Mouse (Mus musculus) heart, embryonic 12.5 days (tissue): ENCODE data around the gene Smtn. TPM values are rescaled to one million over a fixed set of nuclear protein-coding genes. Genes with fewer than 3 reads are reported as not detected.

Source experiments
- ATAC-seq: fragments of 200-750 bp; cut with Nextera tagmentation; 2 replicates; pipeline ENCODE4 v1.8.0; 2017; ENCODE audit warnings: moderate TSS enrichment, moderate library complexity; ENCODE audit not compliant: insufficient number of reproducible peaks, low FRiP score
- H3K27ac ChIP-seq: fragments of 300-500 bp; sonication (generic); 2 replicates; pipeline ENCODE4 v1.5.1; 2016; ENCODE audit warnings: mild to moderate bottlenecking, moderate library complexity; ENCODE audit not compliant: poor library complexity, severe bottlenecking
- H3K27me3 ChIP-seq: fragments of 300-500 bp; sonication (generic); replicated peaks from 2 replicates; pipeline ENCODE4 v1.6.1; 2016; ENCODE audit warnings: mild to moderate bottlenecking, moderate library complexity
- H3K36me3 ChIP-seq: fragments of 300-500 bp; sonication (generic); 2 replicates; pipeline ENCODE4 v1.6.1; 2016; ENCODE audit warnings: mild to moderate bottlenecking, moderate library complexity
- H3K4me1 ChIP-seq: fragments of 300-500 bp; sonication (generic); replicated peaks from 2 replicates; pipeline ENCODE4 v1.6.1; 2016; ENCODE audit warnings: mild to moderate bottlenecking
- H3K4me2 ChIP-seq: fragments of 300-500 bp; sonication (generic); 2 replicates; pipeline ENCODE4 v1.6.1; 2016; ENCODE audit warnings: mild to moderate bottlenecking, moderate library complexity
- H3K4me3 ChIP-seq: fragments of 300-500 bp; sonication (generic); 2 replicates; pipeline ENCODE4 v1.5.1; 2016; ENCODE audit warnings: mild to moderate bottlenecking
- H3K9ac ChIP-seq: fragments of 300-500 bp; sonication (generic); 2 replicates; pipeline ENCODE4 v1.6.1; 2016; ENCODE audit warnings: mild to moderate bottlenecking, moderate library complexity
- H3K9me3 ChIP-seq: fragments of 300-500 bp; sonication (generic); replicated peaks from 2 replicates; pipeline ENCODE4 v1.6.1; 2016; ENCODE audit warnings: mild to moderate bottlenecking, moderate library complexity
- WGBS: fragments of 180-500 bp; shearing (Covaris S2); methylation state at CpG from one replicate; pipeline ENCODE4 v1.1.7; 2016; 5-methylcytosine and 5-hydroxymethylcytosine counted together
- polyA plus RNA-seq: library from polyadenylated mRNA; unstranded; fragments of >200 nt; fragmentation: Nextera tagmentation; extraction: Ambion mirVana; gene quantifications from 2 replicates; pipeline ENCODE4 v1.2.1, GENCODE M21; 2016

Smtn gene
- polyA plus RNA-seq, 1 experiment from 2014 or later = 94.7 TPM

DNA sequence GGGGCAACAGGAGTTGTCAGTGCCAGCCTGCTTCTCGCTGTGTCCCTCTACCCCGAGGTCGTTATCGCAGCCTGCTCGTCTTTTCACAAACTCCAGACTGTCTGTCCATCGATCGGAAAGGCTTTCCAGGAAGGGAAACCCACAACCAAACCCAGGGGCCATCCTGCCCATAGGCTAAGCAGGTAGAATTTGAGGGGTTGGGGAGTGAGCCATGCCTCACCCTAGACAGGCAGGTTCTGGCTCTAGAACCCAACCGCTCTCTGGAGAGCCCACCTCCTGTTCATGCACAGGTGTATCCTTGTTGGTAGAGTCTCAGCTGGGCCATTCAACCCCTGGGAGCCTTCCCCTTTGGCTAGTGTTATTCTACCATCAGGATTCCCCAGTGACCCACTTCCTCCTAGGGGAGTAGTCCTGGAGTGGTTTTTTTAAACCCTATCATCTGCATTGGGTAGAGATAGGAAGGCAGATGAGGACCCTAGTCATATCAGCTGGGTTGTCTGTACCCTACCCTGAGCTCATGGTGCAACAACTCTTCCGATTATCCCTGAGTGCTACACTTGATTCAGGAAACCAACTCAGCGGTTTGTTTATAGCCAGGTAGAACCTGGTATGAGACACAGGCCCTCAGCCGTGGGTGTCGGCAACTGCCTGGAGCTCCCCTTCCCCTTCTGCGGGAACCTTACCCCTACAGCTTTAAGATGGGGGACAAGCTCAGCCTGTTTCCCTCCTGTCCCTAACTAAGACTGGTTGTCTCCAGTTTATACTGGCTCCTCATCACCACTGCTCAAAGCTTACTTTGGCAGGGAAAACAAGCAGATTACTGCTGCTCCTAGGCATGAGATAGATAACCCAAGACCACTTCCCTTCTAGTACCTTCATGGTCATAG lies 22.3 kb downstream of the Smtn start:
- Histone ChIP-seq H3K9ac (peak overlapping the region; percentile 52; the same call in 1 of the 2 replicates), H3K27me3 (no peaks in the 10 kb centered on the region), H3K4me3 (peak overlapping the region; percentile 31), H3K4me1 (peaks cover 62% of the 10 kb centered on the region), H3K36me3 (peaks cover 47% of the 10 kb centered on the region), H3K9me3 (no peaks in the 10 kb centered on the region), H3K4me2 (peak overlapping the region; percentile 73), H3K27ac (no peak overlapping the region)
- ATAC-seq = no peak
- 44% methylated on average over 13 of the region's 13 CpGs for WGBS

GRCm38 (mm10) chr11:3516859-3517845 lies 23.3 kb downstream of the Smtn start:
- Histone ChIP-seq H3K36me3 (peaks cover 37% of the 10 kb centered on the region), H3K4me3 (peak overlapping the region; percentile 31), H3K27ac (no peak overlapping the region), H3K4me1 (peaks cover 62% of the 10 kb centered on the region), H3K9ac (peak overlapping the region; percentile 52), H3K4me2 (peak overlapping the region; percentile 73), H3K9me3 (no peaks in the 10 kb centered on the region), H3K27me3 (no peaks in the 10 kb centered on the region)
- 3% methylated on average over 50 of the region's 50 CpGs for WGBS
- peak; percentile 18; the same call in 1 of the 2 replicates for ATAC-seq

DNA sequence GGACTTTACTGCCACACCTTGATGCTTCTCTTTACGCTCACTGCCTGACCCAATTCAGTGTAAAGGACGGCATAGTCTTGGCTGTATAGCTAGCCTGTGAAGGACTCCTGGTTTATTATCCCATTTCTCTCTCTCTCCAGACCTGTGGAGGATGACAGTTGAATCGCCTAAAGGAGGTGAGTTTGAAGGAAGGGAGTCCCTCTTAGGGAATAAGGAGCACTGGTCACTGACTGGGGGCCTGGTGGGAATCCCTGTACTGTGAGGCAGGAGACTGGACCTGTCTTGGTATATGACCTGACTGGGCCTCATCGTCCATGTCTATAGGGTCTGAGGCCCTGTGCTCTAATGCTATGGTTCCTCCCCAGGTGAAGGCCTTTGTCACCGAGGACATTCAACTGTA lies 24.3 kb downstream of the Smtn start:
- 0 out of 2 replicates have a peak overlapping the region, but pooled peaks have one; percentile 76 for H3K9ac ChIP-seq
- WGBS = 79% methylated on average over 5 of the region's 5 CpGs

GRCm38 (mm10) chr11:3515637-3516036 lies 24.8 kb downstream of the Smtn start:
- H3K9ac ChIP-seq = peak overlapping the region; percentile 76
- peaks cover 22% of the 10 kb centered on the region for H3K36me3 ChIP-seq
- peaks cover 54% of the 10 kb centered on the region for H3K4me1 ChIP-seq
- peak overlapping the region; percentile 72 for H3K4me2 ChIP-seq
- H3K4me3 ChIP-seq = peak overlapping the region; percentile 54; the same call in 1 of the 2 replicates
- H3K9me3 ChIP-seq = no peaks in the 10 kb centered on the region
- no peak for ATAC-seq
- H3K27me3 ChIP-seq = no peaks in the 10 kb centered on the region
- no peak overlapping the region for H3K27ac ChIP-seq
- WGBS = 76% methylated on average over 4 of the region's 4 CpGs

More for the DNA sequence above, 24.3 kb downstream of the Smtn start:
- ATAC-seq = no peak
- Histone ChIP-seq H3K27me3 (no peaks in the 10 kb centered on the region), H3K4me2 (peak overlapping the region; percentile 72), H3K4me1 (peaks cover 59% of the 10 kb centered on the region), H3K27ac (no peak overlapping the region), H3K9me3 (no peaks in the 10 kb centered on the region), H3K36me3 (peaks cover 27% of the 10 kb centered on the region), H3K4me3 (no peak overlapping the region)

- Histone ChIP-seq H3K36me3 (peaks cover 18% of the 10 kb centered on the region), H3K4me1 (peaks cover 53% of the 10 kb centered on the region), H3K27ac (peak overlapping the region; percentile 27; the same call in 1 of the 2 replicates), H3K4me3 (peak overlapping the region; percentile 54), H3K9me3 (no peaks in the 10 kb centered on the region), H3K9ac (peak overlapping the region; percentile 76), H3K27me3 (no peaks in the 10 kb centered on the region), H3K4me2 (peak overlapping the region; percentile 72)
- no peak for ATAC-seq
- 8% methylated on average over 4 of the region's 4 CpGs for WGBS
These were observed 25.2 kb downstream of the Smtn start for GRCm38 (mm10) chr11:3515216-3515615.

DNA sequence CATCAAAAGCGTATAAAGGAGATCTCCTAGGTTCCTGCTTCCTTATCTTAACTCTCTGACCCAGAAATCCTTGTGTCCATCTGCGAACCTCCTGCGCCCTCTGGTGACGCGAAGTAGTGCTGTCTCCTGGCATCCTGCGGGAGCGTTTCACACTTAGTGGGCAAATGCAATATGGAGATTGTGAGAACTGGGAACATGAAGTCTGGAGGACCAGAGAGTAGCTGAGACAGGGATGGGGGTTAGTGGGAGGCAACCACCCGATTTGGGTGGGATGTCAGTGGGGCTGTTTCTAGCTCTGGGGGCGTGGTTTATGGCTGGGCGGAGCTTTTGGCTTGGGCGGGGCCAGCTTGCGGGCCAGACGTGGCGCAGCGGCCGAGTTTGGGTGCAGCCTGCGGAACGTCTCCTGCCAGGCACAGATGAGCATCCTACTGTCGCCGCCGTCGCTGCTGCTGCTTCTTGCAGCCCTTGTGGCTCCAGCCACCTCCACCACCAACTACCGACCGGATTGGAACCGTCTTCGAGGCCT lies 25.8 kb downstream of the Smtn start, which contains the start of gene Selenom:
Gene Selenom (plus strand): TSS at position 156 of the 526 bp plus-strand sequence.
- no peaks in the 10 kb centered on the region for H3K27me3 ChIP-seq
- WGBS = under 1% methylated on average over 26 of the region's 26 CpGs
- peak within 1 kb of the TSS; percentile 76 for H3K9ac ChIP-seq
- H3K4me3 ChIP-seq = peak within 1 kb of the TSS; percentile 54
- H3K4me1 ChIP-seq = peaks cover 50% of the 10 kb centered on the region
- peak; percentile 65 for ATAC-seq
- peak within 1 kb of the TSS; percentile 72 for H3K4me2 ChIP-seq
- no peaks in the 10 kb centered on the region for H3K9me3 ChIP-seq
- H3K36me3 ChIP-seq = peaks cover 12% of the 10 kb centered on the region
- H3K27ac ChIP-seq = peak within 1 kb of the TSS; percentile 27

DNA sequence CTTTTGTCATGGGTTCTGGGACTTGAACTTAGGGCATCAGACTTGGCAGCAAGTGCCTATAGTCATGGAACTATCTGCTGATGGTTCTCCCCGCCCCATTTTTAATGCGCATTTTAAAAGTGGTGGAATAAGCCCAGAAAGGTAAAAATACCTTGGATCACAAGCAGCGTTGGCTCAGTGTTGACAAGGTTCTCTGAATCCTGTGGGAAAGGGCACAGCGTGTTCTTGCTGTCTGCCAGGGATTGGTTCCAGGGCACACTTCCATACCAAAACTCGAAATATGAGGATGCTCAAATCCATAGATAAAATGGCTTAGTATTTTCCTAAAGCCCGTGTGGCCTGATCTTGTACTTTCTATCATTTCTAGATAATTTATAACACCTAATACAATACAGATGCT lies 27.1 kb downstream of the Smtn start:
- H3K4me1 ChIP-seq = peaks cover 57% of the 10 kb centered on the region
- ATAC-seq = no peak
- no peak overlapping the region for H3K9ac ChIP-seq
- 81% methylated on average over 6 of the region's 6 CpGs for WGBS
- no peak overlapping the region for H3K4me2 ChIP-seq
- H3K27ac ChIP-seq = no peak overlapping the region
- no peaks in the 10 kb centered on the region for H3K9me3 ChIP-seq
- H3K27me3 ChIP-seq = no peaks in the 10 kb centered on the region
- no peak overlapping the region for H3K4me3 ChIP-seq
- no peaks in the 10 kb centered on the region for H3K36me3 ChIP-seq

- H3K4me1 ChIP-seq = peaks cover 37% of the 10 kb centered on the region
- no peaks in the 10 kb centered on the region for H3K27me3 ChIP-seq
- H3K4me3 ChIP-seq = no peak overlapping the region
- H3K4me2 ChIP-seq = no peak overlapping the region
- H3K9ac ChIP-seq = no peak overlapping the region
- H3K36me3 ChIP-seq = no peaks in the 10 kb centered on the region
- no peaks in the 10 kb centered on the region for H3K9me3 ChIP-seq
- ATAC-seq = no peak
- 80% methylated on average over 2 of the region's 2 CpGs for WGBS
- H3K27ac ChIP-seq = no peak overlapping the region
These were observed 30.1 kb downstream of the Smtn start for GRCm38 (mm10) chr11:3510321-3510720.

- Histone ChIP-seq H3K4me1 (peaks cover 38% of the 10 kb centered on the region), H3K36me3 (no peaks in the 10 kb centered on the region), H3K27ac (peak overlapping the region; percentile 90), H3K4me2 (peak overlapping the region; percentile 17; the same call in 1 of the 2 replicates), H3K9me3 (no peaks in the 10 kb centered on the region), H3K4me3 (no peak overlapping the region), H3K9ac (no peak overlapping the region), H3K27me3 (no peaks in the 10 kb centered on the region)
- WGBS = 44% methylated on average over 8 of the region's 8 CpGs
- ATAC-seq = peak; percentile 49; the same call in 1 of the 2 replicates
These were observed 31.0 kb downstream of the Smtn start for GRCm38 (mm10) chr11:3509181-3510085.

DNA sequence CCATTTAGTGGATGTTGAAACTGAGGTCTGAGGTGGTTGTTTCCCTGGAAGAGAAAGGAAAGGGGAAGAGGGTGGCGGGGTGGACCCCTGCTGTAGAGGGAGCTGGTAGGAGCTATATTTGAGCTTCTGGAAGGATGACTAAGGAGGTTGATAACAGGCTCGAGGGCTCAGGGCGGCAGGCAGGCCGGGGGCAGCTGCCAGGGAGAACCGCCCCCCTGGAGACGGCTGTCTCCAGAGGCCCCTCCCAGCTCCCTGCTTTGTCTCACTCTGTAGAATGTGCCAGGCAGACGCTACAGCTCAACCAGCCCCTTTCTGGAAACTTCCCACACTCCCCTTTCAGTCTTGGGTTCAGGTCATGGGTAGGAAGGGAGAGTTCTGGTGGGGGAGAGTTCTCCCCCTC lies 32.2 kb downstream of the Smtn start:
- Histone ChIP-seq H3K36me3 (no peaks in the 10 kb centered on the region), H3K27ac (peak overlapping the region; percentile 90), H3K9ac (no peak overlapping the region), H3K27me3 (no peaks in the 10 kb centered on the region), H3K4me3 (no peak overlapping the region), H3K4me2 (no peak overlapping the region), H3K9me3 (no peaks in the 10 kb centered on the region), H3K4me1 (peaks cover 35% of the 10 kb centered on the region)
- ATAC-seq = peak; percentile 34; the same call in 1 of the 2 replicates
- whole genome bisulfite sequencing = 9% methylated on average over 7 of the region's 7 CpGs
